Mouse (Mus musculus) bone marrow, adult 2 months (tissue): ENCODE results near the gene Podxl2.

Source experiments
- CTCF ChIP-seq: fragments of 200-500 bp; IDR thresholded peaks from 2 replicates; pipeline ENCODE4 v1.5.1; 2011; ENCODE audit warnings: low read length, control low read depth; ENCODE audit not compliant: control insufficient read depth, insufficient read depth
- POLR2A ChIP-seq: fragments of 200-500 bp; IDR thresholded peaks from 2 replicates; pipeline ENCODE4 v1.6.1; 2011; ENCODE audit warnings: low read depth, mild to moderate bottlenecking, control low read depth, low read length, borderline replicate concordance; ENCODE audit not compliant: control insufficient read depth

GRCm38 (mm10) chr6:88865704-88866103 is 9.1 kb downstream of the Podxl2 start:
- TF ChIP-seq POLR2A (no peak), CTCF (no peak)
